Mouse (Mus musculus): ENCODE measurements around the gene Lkaaear1.
A peak's percentile ranks its signal among the peaks of the same experiment; 100 is the strongest.

Gene Lkaaear1

DNA sequence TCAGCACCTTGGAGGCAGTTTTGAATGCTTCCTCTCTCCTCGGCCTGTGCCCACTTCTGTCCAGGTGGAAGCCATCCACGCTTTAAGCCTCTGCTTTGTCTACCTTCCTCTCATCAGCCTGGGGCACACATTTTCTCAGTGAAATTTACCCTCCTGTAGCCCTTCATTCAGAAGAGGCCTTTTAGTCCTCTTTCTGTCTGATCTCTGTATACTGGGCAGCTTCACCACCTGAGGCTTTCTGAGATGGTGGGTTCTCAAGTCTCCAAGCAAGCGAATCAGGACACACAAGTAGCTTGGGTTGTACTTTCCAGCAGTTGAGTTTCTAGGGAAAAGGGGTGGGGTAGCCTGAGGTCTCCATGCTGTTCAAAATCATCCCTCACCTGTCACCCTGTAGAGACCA lies 5.9 kb downstream of the Lkaaear1 start:
- Histone ChIP-seq H3K27me3 (ENCODE audit: control insufficient read depth, insufficient read depth, low read length, poor library complexity, severe bottlenecking) (no peaks in the 10 kb centered on the region), H3K36me3 (ENCODE audit: control insufficient read depth, insufficient read depth, low read length, poor library complexity, severe bottlenecking) (no peaks in the 10 kb centered on the region)
- no peak for DNase-seq (ENCODE audit: low read depth, low spot score)

DNA sequence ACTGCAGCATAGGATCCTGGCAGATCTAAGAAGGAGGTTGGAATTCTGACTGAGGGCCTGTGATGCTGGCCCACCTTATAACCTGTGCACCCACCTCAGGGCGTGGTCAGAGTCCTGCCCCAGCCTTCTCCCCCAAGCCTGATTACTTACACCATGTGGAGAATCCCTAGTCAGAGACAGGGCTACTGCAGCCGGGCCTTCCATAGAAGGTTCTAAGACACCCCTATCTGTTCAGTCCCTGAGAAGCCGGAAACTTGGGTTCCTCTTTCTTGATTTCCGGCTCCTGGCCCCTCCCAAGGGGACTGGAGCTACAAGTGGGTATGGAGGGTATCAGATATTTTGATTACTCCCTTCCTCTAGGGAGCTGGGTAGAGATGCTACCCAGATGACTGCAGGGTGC lies 6.7 kb downstream of the Lkaaear1 start:
- Histone ChIP-seq H3K27me3 (ENCODE audit: control insufficient read depth, insufficient read depth, low read length, poor library complexity, severe bottlenecking) (no peaks in the 10 kb centered on the region), H3K36me3 (ENCODE audit: control insufficient read depth, insufficient read depth, low read length, poor library complexity, severe bottlenecking) (no peaks in the 10 kb centered on the region; the same call in 1 of the 2 replicates)
- peak; percentile 64 for DNase-seq (ENCODE audit: low read depth, low spot score)

DNA sequence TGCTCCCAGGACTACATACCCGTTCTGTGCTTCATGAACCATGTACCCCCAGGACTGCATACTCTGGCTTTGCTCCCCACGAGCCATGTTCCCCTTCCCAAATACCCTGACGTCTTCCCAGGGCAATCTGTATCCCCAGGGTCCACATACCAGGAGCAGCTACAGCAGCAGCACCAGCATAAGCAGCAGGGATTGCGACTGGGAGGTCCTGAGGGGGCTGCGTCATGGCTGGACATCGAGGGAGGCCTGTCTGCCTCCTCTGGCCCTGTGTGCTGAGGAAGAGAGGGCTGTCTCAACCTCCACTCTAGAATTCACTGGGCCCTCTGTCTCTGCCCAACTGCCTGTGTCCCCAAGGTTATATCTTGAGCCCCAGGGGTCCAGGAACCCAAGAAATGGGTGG lies 7.2 kb downstream of the Lkaaear1 start:
- no peak for DNase-seq (ENCODE audit: low read depth, low spot score)
- H3K27me3 ChIP-seq (ENCODE audit: control insufficient read depth, insufficient read depth, low read length, poor library complexity, severe bottlenecking) = no peaks in the 10 kb centered on the region
- H3K36me3 ChIP-seq (ENCODE audit: control insufficient read depth, insufficient read depth, low read length, poor library complexity, severe bottlenecking) = no peaks in the 10 kb centered on the region; the same call in 1 of the 2 replicates

DNA sequence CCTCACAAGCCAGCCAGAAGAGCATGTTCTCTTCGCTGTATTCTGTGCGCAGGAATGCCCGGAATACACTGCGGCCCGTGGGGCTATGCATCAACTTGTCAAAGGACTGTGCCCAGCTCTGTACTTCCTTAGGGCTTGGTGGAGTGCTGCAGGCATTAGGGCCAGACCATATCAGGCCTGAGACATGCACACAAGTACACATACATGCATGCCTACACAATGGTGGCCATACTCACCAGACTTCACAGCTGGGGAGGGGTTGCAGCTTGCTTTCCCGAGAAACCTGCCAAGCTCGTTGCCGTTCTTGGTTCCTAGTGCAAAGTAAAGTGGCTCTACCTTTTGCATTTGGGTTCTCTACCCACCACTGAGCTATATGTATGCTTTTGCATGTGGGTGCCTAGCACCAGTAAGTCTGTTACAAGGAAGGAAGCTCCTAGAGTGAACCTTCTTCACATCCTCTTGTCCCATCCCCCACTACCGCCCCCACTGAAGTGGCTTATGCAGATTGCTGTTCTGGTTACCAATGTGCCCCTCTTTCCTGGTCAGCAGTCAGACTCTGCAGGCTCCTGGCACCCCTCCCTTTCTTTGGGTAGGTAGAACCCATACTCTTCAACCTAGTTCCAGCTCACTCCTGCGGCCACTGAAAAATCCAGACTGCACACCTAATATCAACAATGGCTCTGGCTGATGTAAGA lies 8.6 kb downstream of the Lkaaear1 start:
- Histone ChIP-seq H3K36me3 (ENCODE audit: control insufficient read depth, insufficient read depth, low read length, poor library complexity, severe bottlenecking) (no peaks in the 10 kb centered on the region; the same call in 1 of the 2 replicates), H3K27me3 (ENCODE audit: control insufficient read depth, insufficient read depth, low read length, poor library complexity, severe bottlenecking) (no peaks in the 10 kb centered on the region)
- no peak for DNase-seq (ENCODE audit: low read depth, low spot score)

DNA sequence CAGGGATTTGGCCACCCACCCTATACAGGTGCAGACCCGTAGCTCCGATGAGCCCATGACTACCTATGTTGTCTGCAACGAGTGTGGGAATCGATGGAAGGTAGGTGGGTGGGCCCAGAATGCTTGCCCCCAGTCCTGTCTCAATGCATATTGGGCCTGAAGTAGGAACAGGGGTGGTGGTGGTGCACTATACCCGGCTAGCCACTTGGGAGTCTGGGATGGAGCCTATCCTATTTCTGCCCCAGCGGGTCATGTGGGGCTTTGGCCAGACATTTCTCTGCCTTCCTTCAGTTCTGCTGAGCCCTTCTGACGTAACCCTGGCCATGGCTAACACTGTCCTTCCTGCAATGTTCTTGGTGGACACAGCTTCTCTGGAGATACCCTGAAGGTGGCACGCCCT lies 10.7 kb downstream of the Lkaaear1 start:
- no peak for DNase-seq (ENCODE audit: low read depth, low spot score)
- Histone ChIP-seq H3K27me3 (ENCODE audit: control insufficient read depth, insufficient read depth, low read length, poor library complexity, severe bottlenecking) (no peaks in the 10 kb centered on the region), H3K36me3 (ENCODE audit: control insufficient read depth, insufficient read depth, low read length, poor library complexity, severe bottlenecking) (no peaks in the 10 kb centered on the region; the same call in 1 of the 2 replicates)

DNA sequence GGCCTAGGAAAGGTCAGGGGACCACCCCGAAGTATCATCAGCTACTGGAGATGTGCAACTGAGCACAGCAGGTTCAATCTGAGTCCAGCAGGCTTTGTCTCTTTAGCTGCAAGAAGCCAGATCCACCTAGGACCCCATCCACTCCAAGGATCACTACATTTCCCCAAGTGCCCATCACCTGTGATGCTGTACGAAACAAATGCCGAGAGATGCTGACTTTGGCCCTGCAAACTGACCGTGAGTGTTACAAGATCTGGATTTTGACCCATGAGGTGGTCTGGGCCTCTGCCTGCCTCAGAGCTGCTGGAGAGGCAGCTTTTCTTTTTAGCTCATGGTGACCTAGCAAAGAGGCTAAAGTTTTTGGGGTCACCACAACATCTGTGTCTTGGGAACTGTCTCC lies 12.6 kb downstream of the Lkaaear1 start:
- no peak for DNase-seq (ENCODE audit: low read depth, low spot score)
- Histone ChIP-seq H3K36me3 (ENCODE audit: control insufficient read depth, insufficient read depth, low read length, poor library complexity, severe bottlenecking) (no peaks in the 10 kb centered on the region; the same call in 1 of the 2 replicates), H3K27me3 (ENCODE audit: control insufficient read depth, insufficient read depth, low read length, poor library complexity, severe bottlenecking) (no peaks in the 10 kb centered on the region)

DNA sequence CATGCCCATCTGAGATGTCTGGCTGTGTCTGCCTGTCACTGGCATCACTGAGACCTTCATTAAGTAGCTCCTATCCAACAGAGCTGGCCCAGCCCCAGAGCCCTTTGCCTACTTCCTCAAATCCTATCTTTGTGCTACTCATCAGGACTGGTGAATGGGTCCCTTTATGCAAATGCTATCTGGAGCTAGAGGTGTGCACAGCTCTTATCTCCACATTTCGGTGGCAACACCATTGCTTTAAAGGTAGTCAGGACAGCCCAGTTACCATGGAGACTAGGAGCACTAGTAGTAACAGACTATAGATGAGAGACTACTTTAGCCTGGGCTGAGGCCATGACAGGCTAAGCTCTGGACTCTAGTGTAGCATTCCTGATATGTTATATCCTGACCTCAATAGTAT lies 13.5 kb downstream of the Lkaaear1 start:
- DNase-seq (ENCODE audit: low read depth, low spot score) = peak; percentile 23
- no peaks in the 10 kb centered on the region for H3K27me3 ChIP-seq (ENCODE audit: control insufficient read depth, insufficient read depth, low read length, poor library complexity, severe bottlenecking)
- no peaks in the 10 kb centered on the region; the same call in 1 of the 2 replicates for H3K36me3 ChIP-seq (ENCODE audit: control insufficient read depth, insufficient read depth, low read length, poor library complexity, severe bottlenecking)

DNA sequence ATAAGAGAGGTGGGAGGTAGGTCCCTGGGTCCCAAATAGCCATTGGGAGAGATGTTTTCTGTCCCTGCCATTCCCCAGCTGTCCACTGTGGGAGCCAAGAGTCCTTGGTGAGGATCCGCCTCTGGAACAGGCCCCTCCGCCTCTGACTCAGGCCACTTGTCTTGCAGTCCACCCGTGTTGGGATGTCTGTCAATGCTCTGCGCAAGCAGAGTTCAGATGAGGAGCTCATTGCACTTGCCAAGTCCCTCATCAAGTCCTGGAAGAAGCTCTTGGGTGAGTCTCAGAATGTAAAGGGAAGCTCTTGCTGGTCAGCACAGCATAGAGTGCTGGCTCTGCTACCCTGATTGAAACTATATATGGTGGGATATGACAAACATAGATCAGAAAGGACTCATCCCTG lies 14.9 kb downstream of the Lkaaear1 start:
- DNase-seq (ENCODE audit: low read depth, low spot score) = no peak
- Histone ChIP-seq H3K27me3 (ENCODE audit: control insufficient read depth, insufficient read depth, low read length, poor library complexity, severe bottlenecking) (no peaks in the 10 kb centered on the region), H3K36me3 (ENCODE audit: control insufficient read depth, insufficient read depth, low read length, poor library complexity, severe bottlenecking) (no peaks in the 10 kb centered on the region; the same call in 1 of the 2 replicates)

DNA sequence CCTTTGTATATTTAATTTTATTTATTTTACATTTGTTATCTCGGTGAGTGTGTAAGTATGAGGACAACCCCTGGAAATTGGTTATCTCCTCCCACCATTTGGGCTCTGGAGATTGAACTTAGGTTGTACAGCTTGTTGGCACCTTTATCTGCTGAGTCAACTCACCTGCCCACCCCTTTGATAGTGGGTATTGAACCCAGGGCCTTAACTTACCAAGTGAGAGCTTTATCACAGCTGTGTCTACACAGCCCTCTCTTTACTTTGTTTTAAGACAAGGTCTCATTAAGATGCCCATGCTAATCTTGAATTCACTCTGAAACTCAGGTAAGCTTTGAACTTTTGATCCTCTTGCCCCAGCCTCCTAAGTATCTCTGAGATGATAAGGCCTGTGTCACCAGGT lies 16.3 kb downstream of the Lkaaear1 start:
- Histone ChIP-seq H3K36me3 (ENCODE audit: control insufficient read depth, insufficient read depth, low read length, poor library complexity, severe bottlenecking) (no peaks in the 10 kb centered on the region; the same call in 1 of the 2 replicates), H3K27me3 (ENCODE audit: control insufficient read depth, insufficient read depth, low read length, poor library complexity, severe bottlenecking) (no peaks in the 10 kb centered on the region)
- no peak for DNase-seq (ENCODE audit: low read depth, low spot score)

DNA sequence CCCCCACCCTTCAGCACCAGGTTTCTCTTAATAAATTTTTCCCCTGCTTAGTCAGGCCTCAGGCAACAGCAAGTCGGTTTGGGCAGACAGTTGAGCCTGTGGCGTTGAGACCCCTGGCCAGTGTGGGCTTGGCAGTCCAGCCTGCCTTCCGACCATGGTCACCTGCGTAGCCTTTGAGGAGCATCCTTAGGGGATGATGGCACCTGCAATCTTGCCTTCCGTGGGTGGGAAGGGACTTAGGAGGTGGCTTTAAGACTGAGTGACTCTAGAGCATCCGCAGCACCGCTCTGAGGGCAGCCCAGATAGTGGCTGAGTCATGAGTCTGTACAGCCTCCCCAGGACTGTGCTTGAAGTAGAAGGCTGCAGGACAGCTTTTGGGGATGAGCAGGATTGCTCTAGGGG lies 17.5 kb downstream of the Lkaaear1 start:
- peak; percentile 20 for DNase-seq (ENCODE audit: low read depth, low spot score)
- H3K36me3 ChIP-seq (ENCODE audit: control insufficient read depth, insufficient read depth, low read length, poor library complexity, severe bottlenecking) = no peaks in the 10 kb centered on the region
- no peaks in the 10 kb centered on the region for H3K27me3 ChIP-seq (ENCODE audit: control insufficient read depth, insufficient read depth, low read length, poor library complexity, severe bottlenecking)

DNA sequence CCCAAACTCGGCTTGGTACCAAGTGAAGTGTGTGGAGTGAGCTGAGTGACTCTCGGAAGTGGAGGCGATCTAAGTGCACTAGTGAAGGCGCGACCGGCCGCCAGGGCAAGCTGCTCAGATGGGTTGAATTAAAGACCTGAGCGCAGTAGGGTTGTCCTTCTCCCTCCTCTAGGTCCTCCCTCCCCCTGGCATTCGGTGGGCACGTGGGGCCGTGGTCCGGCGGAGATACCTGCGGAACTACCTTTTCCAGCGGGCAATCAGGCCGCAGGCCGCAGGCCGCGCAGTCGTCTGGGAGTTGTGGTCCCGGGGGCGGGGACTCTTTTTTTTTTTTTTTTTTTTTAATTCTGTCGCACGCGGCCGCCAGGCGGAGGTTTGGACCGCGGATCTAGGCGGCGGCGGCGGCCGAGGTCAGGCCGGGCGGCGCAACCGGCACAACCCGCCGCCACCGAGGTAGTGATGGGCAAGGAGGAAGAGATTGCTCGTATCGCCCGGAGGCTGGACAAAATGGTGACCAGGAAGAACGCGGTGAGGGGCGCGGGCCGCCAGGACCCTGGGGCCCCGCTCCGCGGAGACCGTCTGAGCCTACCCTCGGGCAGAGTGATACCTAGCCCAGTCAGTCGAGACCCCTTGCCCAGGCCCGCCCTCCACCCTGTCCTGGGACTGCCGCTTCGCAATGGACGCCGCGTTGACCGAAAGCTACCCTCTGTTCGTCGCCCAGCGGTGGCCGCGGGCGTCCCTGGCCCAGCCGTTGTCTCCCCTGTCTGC lies 18.1 kb downstream of the Lkaaear1 start, which contains the start of gene Tcea2:
Tcea2 (plus strand) TSS at position 360 of the 765 bp plus-strand sequence.
- Histone ChIP-seq H3K27me3 (ENCODE audit: control insufficient read depth, insufficient read depth, low read length, poor library complexity, severe bottlenecking) (no peaks in the 10 kb centered on the region), H3K36me3 (ENCODE audit: control insufficient read depth, insufficient read depth, low read length, poor library complexity, severe bottlenecking) (no peaks in the 10 kb centered on the region)
- peak; percentile 79 for DNase-seq (ENCODE audit: low read depth, low spot score)

DNA sequence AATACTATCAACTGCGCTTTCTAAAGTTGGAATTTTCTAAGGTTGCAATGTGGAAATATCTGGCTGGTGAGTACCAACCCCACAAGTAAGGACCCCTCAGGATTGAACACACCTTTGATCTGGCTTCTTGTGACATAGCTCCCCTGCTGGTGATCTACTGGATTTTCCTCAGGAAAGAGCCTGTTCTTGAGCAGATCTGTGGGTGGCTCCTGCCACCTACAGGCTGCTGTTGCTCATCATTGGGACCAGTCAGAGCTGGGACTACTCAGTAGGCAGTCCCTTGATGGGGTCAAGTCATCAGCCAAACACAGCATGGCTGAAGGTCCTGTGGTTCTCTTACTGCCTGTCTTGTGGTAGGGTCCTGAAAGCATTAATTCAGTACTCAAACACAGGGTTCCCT lies 19.5 kb downstream of the Lkaaear1 start:
- peak; percentile 88 for DNase-seq (ENCODE audit: low read depth, low spot score)
- Histone ChIP-seq H3K36me3 (ENCODE audit: control insufficient read depth, insufficient read depth, low read length, poor library complexity, severe bottlenecking) (no peaks in the 10 kb centered on the region), H3K27me3 (ENCODE audit: control insufficient read depth, insufficient read depth, low read length, poor library complexity, severe bottlenecking) (no peaks in the 10 kb centered on the region)

DNA sequence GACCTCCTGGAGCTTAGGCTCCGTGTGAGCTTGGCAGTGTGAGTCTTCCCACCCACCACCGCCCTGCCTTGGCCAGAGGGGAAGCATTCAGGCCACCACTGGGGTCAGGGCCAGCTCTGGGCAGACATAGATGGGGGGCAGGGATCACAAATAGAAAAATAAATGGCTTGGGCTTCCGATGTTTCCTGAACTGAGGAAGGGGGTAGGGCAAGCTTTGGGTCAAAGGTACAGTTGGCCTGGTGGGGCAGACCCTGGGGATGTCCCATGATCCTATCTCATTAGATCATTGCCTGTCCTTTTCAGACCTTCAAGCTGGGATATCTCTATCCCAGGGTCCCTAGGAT lies 20.5 kb downstream of the Lkaaear1 start:
- H3K36me3 ChIP-seq (ENCODE audit: control insufficient read depth, insufficient read depth, low read length, poor library complexity, severe bottlenecking) = no peaks in the 10 kb centered on the region
- DNase-seq (ENCODE audit: low read depth, low spot score) = no peak
- no peaks in the 10 kb centered on the region for H3K27me3 ChIP-seq (ENCODE audit: control insufficient read depth, insufficient read depth, low read length, poor library complexity, severe bottlenecking)

DNA sequence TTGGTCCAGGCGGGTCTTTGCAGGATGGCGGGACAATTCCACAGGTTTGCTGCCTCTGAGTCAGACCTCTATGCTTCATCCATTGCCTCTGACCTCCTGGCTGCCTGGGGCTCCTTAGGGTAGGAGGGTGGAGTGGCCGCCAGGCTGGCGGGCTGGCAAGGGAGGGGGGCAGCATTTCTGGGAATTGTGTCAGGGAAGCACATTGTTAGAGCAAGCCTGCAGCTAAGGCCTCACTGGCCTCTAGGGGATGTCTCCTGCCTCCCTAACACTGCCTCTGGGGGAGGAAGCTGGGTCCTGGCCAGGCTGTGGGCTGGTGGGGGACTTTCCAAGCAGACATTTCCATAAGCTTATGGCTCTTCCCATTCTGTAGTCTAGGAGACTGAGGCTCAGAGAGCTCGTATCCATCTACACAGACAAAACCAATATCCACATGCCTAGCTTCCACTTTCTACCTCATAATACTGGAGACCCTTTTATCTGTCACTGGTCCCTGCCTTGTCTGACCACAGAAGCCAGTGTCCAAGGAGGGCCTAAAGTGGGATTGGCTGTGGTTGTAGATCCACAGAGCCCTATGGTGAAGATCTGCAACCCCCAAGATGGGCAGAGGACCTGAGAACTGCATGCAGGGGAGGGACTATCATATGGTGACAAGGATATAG lies 21.0 kb downstream of the Lkaaear1 start:
- DNase-seq (ENCODE audit: low read depth, low spot score) = no peak
- no peaks in the 10 kb centered on the region for H3K27me3 ChIP-seq (ENCODE audit: control insufficient read depth, insufficient read depth, low read length, poor library complexity, severe bottlenecking)
- H3K36me3 ChIP-seq (ENCODE audit: control insufficient read depth, insufficient read depth, low read length, poor library complexity, severe bottlenecking) = no peaks in the 10 kb centered on the region

DNA sequence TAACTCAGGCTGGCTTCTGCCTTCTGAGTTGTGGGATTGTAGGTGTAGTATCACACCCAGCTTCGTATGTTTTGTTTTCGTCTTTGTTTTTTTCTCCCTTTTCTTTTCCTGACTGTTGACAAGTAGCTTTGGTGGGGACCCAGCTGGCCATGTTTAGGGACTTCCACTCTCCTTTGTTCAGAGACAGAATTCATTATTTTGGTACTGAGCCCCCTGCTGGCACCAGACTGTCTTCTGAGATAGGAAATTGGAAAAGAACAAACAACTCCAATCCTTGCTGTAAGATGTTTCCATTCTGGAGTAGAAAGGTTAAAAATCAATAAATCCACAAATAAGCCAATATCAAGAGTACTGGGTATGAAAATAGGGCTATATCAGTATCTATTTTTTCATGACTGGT lies 21.8 kb downstream of the Lkaaear1 start:
- no peaks in the 10 kb centered on the region for H3K27me3 ChIP-seq (ENCODE audit: control insufficient read depth, insufficient read depth, low read length, poor library complexity, severe bottlenecking)
- no peak for DNase-seq (ENCODE audit: low read depth, low spot score)

More for the DNA sequence above, 21.8 kb downstream of the Lkaaear1 start:
- no peaks in the 10 kb centered on the region for H3K36me3 ChIP-seq (ENCODE audit: control insufficient read depth, insufficient read depth, low read length, poor library complexity, severe bottlenecking)

Measured in splenic B cell, adult 2 months (primary cell).